12 mouse cellular contexts compared by ENCODE assay signal in the genomic region with DNA sequence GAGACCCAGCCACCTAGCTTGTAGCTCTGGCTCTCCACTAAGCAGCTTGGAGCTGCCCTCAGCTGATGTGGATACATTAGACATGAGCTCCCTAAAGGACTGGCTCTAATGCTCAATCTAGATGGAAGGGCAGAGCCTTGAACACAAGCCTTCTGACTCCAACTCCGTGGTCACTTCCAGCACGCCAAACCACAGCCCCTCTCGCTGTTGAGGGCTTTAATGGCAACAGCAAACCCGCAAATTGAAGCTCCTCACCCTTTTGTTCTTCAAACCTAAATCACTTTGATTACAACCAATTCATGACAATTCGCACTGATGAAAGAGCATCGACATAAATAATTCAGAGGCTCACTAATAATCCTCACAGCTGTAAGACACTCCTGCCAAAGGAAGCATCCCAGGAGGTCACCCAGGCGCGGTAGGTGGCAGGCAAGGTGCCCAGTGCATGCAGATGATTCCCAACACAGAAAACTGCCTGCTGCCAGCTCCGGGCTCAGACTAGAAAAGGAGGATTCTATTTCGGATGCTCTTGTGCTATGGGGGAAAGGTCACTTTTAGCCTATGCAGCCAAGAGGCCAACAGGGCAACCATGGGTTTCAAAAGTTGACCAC. TPM values are rescaled to one million over a fixed set of nuclear protein-coding genes. Genes with fewer than 3 reads are reported as not detected.
DNase-seq lines count a peak whose midpoint lies in the region; ATAC-seq lines count a peak whose summit lies in the region.
"Had no signal": no experiment of that assay in that cellular context is flagged by ENCODE, and none has a peak within 500 bp of the region (broad histone marks: within the 10 kb centered on the region; RNA-seq: fewer than 3 reads in every experiment).

No protein-coding gene starts in this region.

- H3K4me2 ChIP-seq in forebrain, embryonic 12.5 days, result no peak overlapping the region
- no peak overlapping the region for H3K4me2 ChIP-seq in forebrain, embryonic 13.5 days
- H3K4me2 ChIP-seq in kidney, embryonic 16.5 days (replicated peaks; ENCODE audit: low read depth, low read length), result no peak overlapping the region
- H3K4me2 ChIP-seq in midbrain, embryonic 13.5 days (replicated peaks), result no peak overlapping the region
- H3K4me2 ChIP-seq: intestine, embryonic 15.5 days; lung, embryonic 15.5 days had no signal

- no peaks in the 10 kb centered on the region for H3K36me3 ChIP-seq in forebrain, embryonic 12.5 days (replicated peaks)
- no peaks in the 10 kb centered on the region for H3K36me3 ChIP-seq in forebrain, embryonic 13.5 days (ENCODE audit: poor library complexity, severe bottlenecking)
- no peaks in the 10 kb centered on the region for H3K36me3 ChIP-seq in kidney, embryonic 16.5 days (ENCODE audit: insufficient read depth, low read length)
- H3K36me3 ChIP-seq in midbrain, embryonic 13.5 days, result no peaks in the 10 kb centered on the region
- H3K36me3 ChIP-seq: intestine, embryonic 15.5 days; lung, embryonic 15.5 days had no signal

- no peak overlapping the region for H3K9ac ChIP-seq in forebrain, embryonic 12.5 days
- H3K9ac ChIP-seq in forebrain, embryonic 13.5 days, result no peak overlapping the region
- H3K9ac ChIP-seq in kidney, embryonic 16.5 days (replicated peaks; ENCODE audit: low read length), result no peak overlapping the region
- H3K9ac ChIP-seq in midbrain, embryonic 13.5 days (replicated peaks), result no peak overlapping the region
- H3K9ac ChIP-seq: intestine, embryonic 15.5 days; lung, embryonic 15.5 days had no signal

- H3K9me3 ChIP-seq in forebrain, embryonic 12.5 days, result no peaks in the 10 kb centered on the region
- no peaks in the 10 kb centered on the region for H3K9me3 ChIP-seq in forebrain, embryonic 13.5 days (replicated peaks)
- H3K9me3 ChIP-seq in kidney, embryonic 16.5 days (ENCODE audit: low read length), result no peaks in the 10 kb centered on the region
- no peaks in the 10 kb centered on the region for H3K9me3 ChIP-seq in midbrain, embryonic 13.5 days
- H3K9me3 ChIP-seq: intestine, embryonic 15.5 days; lung, embryonic 15.5 days had no signal

- peak; percentile 2 for DNase-seq in kidney, adult 9 months
- peak; percentile 11 to 24 for DNase-seq in cerebellum, postnatal 36 days
- no peak for DNase-seq in thymus, postnatal 36 days
- no peak for DNase-seq in embryo, embryonic 11 days

- no peak for ATAC-seq in forebrain, embryonic 12.5 days (ENCODE audit: low FRiP score)
- ATAC-seq in forebrain, embryonic 13.5 days, result no peak
- ATAC-seq in kidney, embryonic 16.5 days (ENCODE audit: low FRiP score, low TSS enrichment), result no peak
- ATAC-seq in midbrain, embryonic 13.5 days, result peak; percentile 62
- ATAC-seq: activated CD4-positive, CD25-positive, alpha-beta regulatory T cell, adult 4 months; intestine, embryonic 15.5 days had no signal

- peaks cover 5% of the 10 kb centered on the region for H3K4me1 ChIP-seq in forebrain, embryonic 12.5 days
- 0 out of 2 replicates have a peak, but pooled peaks cover 4% of the 10 kb centered on the region for H3K4me1 ChIP-seq in forebrain, embryonic 13.5 days
- H3K4me1 ChIP-seq in kidney, embryonic 16.5 days (ENCODE audit: insufficient read depth, low read length), result no peaks in the 10 kb centered on the region
- no peaks in the 10 kb centered on the region for H3K4me1 ChIP-seq in midbrain, embryonic 13.5 days (replicated peaks)
- H3K4me1 ChIP-seq: intestine, embryonic 15.5 days had no signal

- H3K4me3 ChIP-seq in forebrain, embryonic 12.5 days (replicated peaks), result no peak overlapping the region
- H3K4me3 ChIP-seq in forebrain, embryonic 13.5 days, result no peak overlapping the region
- H3K4me3 ChIP-seq in kidney, embryonic 16.5 days (ENCODE audit: low read length), result no peak overlapping the region
- no peak overlapping the region for H3K4me3 ChIP-seq in midbrain, embryonic 13.5 days (replicated peaks)
- H3K4me3 ChIP-seq: intestine, embryonic 15.5 days; lung, embryonic 15.5 days had no signal

- WGBS in forebrain, embryonic 12.5 days, result 59% methylated on average over 10 of the region's 10 CpGs
- 52% methylated on average over 10 of the region's 10 CpGs for WGBS in forebrain, embryonic 13.5 days
- WGBS in kidney, embryonic 16.5 days, result 51% methylated on average over 10 of the region's 10 CpGs
- 53% methylated on average over 10 of the region's 10 CpGs for WGBS in midbrain, embryonic 13.5 days

- no peaks in the 10 kb centered on the region for H3K27me3 ChIP-seq in forebrain, embryonic 12.5 days
- H3K27me3 ChIP-seq in forebrain, embryonic 13.5 days, result no peaks in the 10 kb centered on the region
- H3K27me3 ChIP-seq in kidney, embryonic 16.5 days (ENCODE audit: insufficient read depth, low read length), result no peaks in the 10 kb centered on the region
- no peaks in the 10 kb centered on the region for H3K27me3 ChIP-seq in midbrain, embryonic 13.5 days
- H3K27me3 ChIP-seq: CH12.LX; intestine, embryonic 15.5 days; lung, embryonic 15.5 days had no signal

- 0 out of 2 replicates have a peak overlapping the region, but pooled peaks have one; percentile 8 for H3K27ac ChIP-seq in forebrain, embryonic 12.5 days
- no peak overlapping the region for H3K27ac ChIP-seq in forebrain, embryonic 13.5 days
- no peak overlapping the region for H3K27ac ChIP-seq in kidney, embryonic 16.5 days (ENCODE audit: low read length)
- H3K27ac ChIP-seq in midbrain, embryonic 13.5 days, result no peak overlapping the region
- H3K27ac ChIP-seq: intestine, embryonic 15.5 days; lung, embryonic 15.5 days had no signal

RNA-seq across cellular contexts. Expression of gene Rchy1, which starts 53.8 kb away (rescaled TPM):
- polyA plus RNA-seq in forebrain, embryonic 12.5 days (2016; fragmentation: Nextera tagmentation; extraction: Ambion mirVana), result 61.2 and 65.2 TPM in 2 replicates
- polyA plus RNA-seq in forebrain, embryonic 13.5 days (2015; fragmentation: Nextera tagmentation; extraction: Ambion mirVana), result 67.6 and 70.0 TPM in 2 replicates
- polyA plus RNA-seq in kidney, embryonic 16.5 days (2015; fragmentation: Nextera tagmentation; extraction: Ambion mirVana), result 74.4 and 77.1 TPM in 2 replicates
- 77.8 and 77.9 TPM in 2 replicates for polyA plus RNA-seq in midbrain, embryonic 13.5 days (2015; fragmentation: Nextera tagmentation; extraction: Ambion mirVana)

Comparison
In these comparisons a context has a peak if more than half of its experiments do, and no peak if none do; other contexts are left out.
1. DNase-seq: peak in kidney, adult 9 months (single experiment) and cerebellum, postnatal 36 days (2 of 2); none in thymus, postnatal 36 days (0 of 2) and embryo, embryonic 11 days (single experiment).